Mouse (Mus musculus): ENCODE measurements around the gene Slc35f4. TPM values are rescaled to one million over a fixed set of nuclear protein-coding genes. Genes with fewer than 3 reads are reported as not detected.

Gene Slc35f4
- total RNA-seq, 1 experiment, result 0.13 TPM

- H3K9ac ChIP-seq (ENCODE audit: insufficient read depth, low read depth, low read length, poor library complexity, severe bottlenecking), result no peak overlapping the region
- H3K4me1 ChIP-seq (ENCODE audit: control insufficient read depth in 2 of 2, insufficient read depth in 2 of 2, low read length in 2 of 2, poor library complexity in 1 of 2), result 0 out of 4 replicates have a peak, but pooled peaks cover 2% of the 10 kb centered on the region in 2 experiments
Measured at GRCm38 (mm10) chr14:49311091-49311492, 214.8 kb downstream of the Slc35f4 start.

GRCm38 (mm10) chr14:49309670-49310069 lies 216.2 kb downstream of the Slc35f4 start:
- in situ Hi-C loops (cut with MboI; ENCODE audit: low sequenced_read_pairs in 2 of 2, unreplicated experiment in 2 of 2), result loop anchor here in 1 of 2 experiments (10.0 kb wide), 1 partner anchor 65 kb away; the partner anchor contains the start of gene ccdc198
- H3K4me1 ChIP-seq (ENCODE audit: control insufficient read depth in 2 of 2, insufficient read depth in 2 of 2, low read length in 2 of 2, poor library complexity in 1 of 2), result 0 out of 4 replicates have a peak, but pooled peaks cover 2% of the 10 kb centered on the region in 2 experiments
- no peaks in the 10 kb centered on the region for H3K36me3 ChIP-seq (ENCODE audit: control insufficient read depth, insufficient read depth, low read length, poor library complexity, severe bottlenecking)

More at GRCm38 (mm10) chr14:49311091-49311492, 214.8 kb downstream of the Slc35f4 start:
- Histone ChIP-seq H3K36me3 (ENCODE audit: control insufficient read depth, insufficient read depth, low read length, poor library complexity, severe bottlenecking) (no peaks in the 10 kb centered on the region), H3K27ac (ENCODE audit: insufficient read depth, low read depth, low read length, poor library complexity, severe bottlenecking) (no peak overlapping the region), H3K9me3 (ENCODE audit: control insufficient read depth, insufficient read depth, low read depth, low read length) (no peaks in the 10 kb centered on the region), H3K4me3 (ENCODE audit: insufficient read depth in 1 of 2, low read depth in 1 of 2, low read length in 2 of 2, poor library complexity in 1 of 2, severe bottlenecking in 1 of 2) (no peak overlapping the region)
- in situ Hi-C loops (cut with MboI; ENCODE audit: low sequenced_read_pairs in 2 of 2, unreplicated experiment in 2 of 2), result no loop called here
- DNase-seq (ENCODE audit: low read depth, low spot score), result no peak
- TF ChIP-seq ZNF384 (IDR thresholded peaks at IDR 0.05; ENCODE audit: low read depth, low read length) (no peak), HCFC1 (IDR thresholded peaks at IDR 0.05; ENCODE audit: borderline replicate concordance, insufficient read depth, low read length) (no peak), ZC3H11A (IDR thresholded peaks at IDR 0.05; ENCODE audit: borderline replicate concordance, low read depth, low read length) (no peak), MAFK (IDR thresholded peaks at IDR 0.05; ENCODE audit: insufficient read depth, low read depth, low read length) (no peak), CHD2 (IDR thresholded peaks at IDR 0.05; ENCODE audit: low read depth, low read length) (no peak)

GRCm38 (mm10) chr14:49308591-49308990 lies 217.3 kb downstream of the Slc35f4 start:
- Histone ChIP-seq H3K9ac (ENCODE audit: insufficient read depth, low read depth, low read length, poor library complexity, severe bottlenecking) (no peak overlapping the region), H3K27ac (ENCODE audit: insufficient read depth, low read depth, low read length, poor library complexity, severe bottlenecking) (no peak overlapping the region), H3K36me3 (ENCODE audit: control insufficient read depth, insufficient read depth, low read length, poor library complexity, severe bottlenecking) (no peaks in the 10 kb centered on the region), H3K9me3 (ENCODE audit: control insufficient read depth, insufficient read depth, low read depth, low read length) (no peaks in the 10 kb centered on the region), H3K4me1 (ENCODE audit: control insufficient read depth in 2 of 2, insufficient read depth in 2 of 2, low read length in 2 of 2, poor library complexity in 1 of 2) (0 out of 4 replicates have a peak, but pooled peaks cover 0 to 2% of the 10 kb centered on the region in 2 experiments), H3K4me3 (ENCODE audit: insufficient read depth in 1 of 2, low read depth in 1 of 2, low read length in 2 of 2, poor library complexity in 1 of 2, severe bottlenecking in 1 of 2) (no peak overlapping the region)
- TF ChIP-seq HCFC1 (IDR thresholded peaks at IDR 0.05; ENCODE audit: borderline replicate concordance, insufficient read depth, low read length), result no peak
- no peak for TF ChIP-seq ZC3H11A (IDR thresholded peaks at IDR 0.05; ENCODE audit: borderline replicate concordance, low read depth, low read length)
- no peak for TF ChIP-seq MAFK (IDR thresholded peaks at IDR 0.05; ENCODE audit: insufficient read depth, low read depth, low read length)
- no peak for TF ChIP-seq CHD2 (IDR thresholded peaks at IDR 0.05; ENCODE audit: low read depth, low read length)
- no peak for TF ChIP-seq ZNF384 (IDR thresholded peaks at IDR 0.05; ENCODE audit: low read depth, low read length)
- in situ Hi-C loops (cut with MboI; ENCODE audit: low sequenced_read_pairs in 2 of 2, unreplicated experiment in 2 of 2), result loop anchor here in 1 of 2 experiments (10.0 kb wide), 1 partner anchor 64 kb away; the partner anchor contains the start of gene ccdc198
- DNase-seq (ENCODE audit: low read depth, low spot score), result no peak

More at GRCm38 (mm10) chr14:49309670-49310069, 216.2 kb downstream of the Slc35f4 start:
- no peak overlapping the region for H3K9ac ChIP-seq (ENCODE audit: insufficient read depth, low read depth, low read length, poor library complexity, severe bottlenecking)
- H3K27ac ChIP-seq (ENCODE audit: insufficient read depth, low read depth, low read length, poor library complexity, severe bottlenecking), result no peak overlapping the region
- no peak overlapping the region for H3K4me3 ChIP-seq (ENCODE audit: insufficient read depth in 1 of 2, low read depth in 1 of 2, low read length in 2 of 2, poor library complexity in 1 of 2, severe bottlenecking in 1 of 2)
- DNase-seq (ENCODE audit: low read depth, low spot score), result no peak
- TF ChIP-seq HCFC1 (IDR thresholded peaks at IDR 0.05; ENCODE audit: borderline replicate concordance, insufficient read depth, low read length) (no peak), ZC3H11A (IDR thresholded peaks at IDR 0.05; ENCODE audit: borderline replicate concordance, low read depth, low read length) (no peak), ZNF384 (IDR thresholded peaks at IDR 0.05; ENCODE audit: low read depth, low read length) (no peak), CHD2 (IDR thresholded peaks at IDR 0.05; ENCODE audit: low read depth, low read length) (no peak)
- no peaks in the 10 kb centered on the region for H3K9me3 ChIP-seq (ENCODE audit: control insufficient read depth, insufficient read depth, low read depth, low read length)

GRCm38 (mm10) chr14:49307842-49308241 lies 218.0 kb downstream of the Slc35f4 start:
- H3K4me1 ChIP-seq (ENCODE audit: control insufficient read depth in 2 of 2, insufficient read depth in 2 of 2, low read length in 2 of 2, poor library complexity in 1 of 2), result no peaks in the 10 kb centered on the region
- in situ Hi-C loops (cut with MboI; ENCODE audit: low sequenced_read_pairs in 2 of 2, unreplicated experiment in 2 of 2), result loop anchor here in 1 of 2 experiments (10.0 kb wide), 1 partner anchor 63 kb away; the partner anchor contains the start of gene ccdc198
- no peak overlapping the region for H3K27ac ChIP-seq (ENCODE audit: insufficient read depth, low read depth, low read length, poor library complexity, severe bottlenecking)
- TF ChIP-seq ZC3H11A (IDR thresholded peaks at IDR 0.05; ENCODE audit: borderline replicate concordance, low read depth, low read length), result no peak
- no peaks in the 10 kb centered on the region for H3K9me3 ChIP-seq (ENCODE audit: control insufficient read depth, insufficient read depth, low read depth, low read length)
- H3K4me3 ChIP-seq (ENCODE audit: insufficient read depth in 1 of 2, low read depth in 1 of 2, low read length in 2 of 2, poor library complexity in 1 of 2, severe bottlenecking in 1 of 2), result no peak overlapping the region
- DNase-seq (ENCODE audit: low read depth, low spot score), result no peak
- no peaks in the 10 kb centered on the region for H3K36me3 ChIP-seq (ENCODE audit: control insufficient read depth, insufficient read depth, low read length, poor library complexity, severe bottlenecking)
- H3K9ac ChIP-seq (ENCODE audit: insufficient read depth, low read depth, low read length, poor library complexity, severe bottlenecking), result no peak overlapping the region

Data from ES-E14 (cell line).